Mouse (Mus musculus) C2C12 (cell line): Measurements from ENCODE around the gene Ntn3. TPM values are rescaled to one million over a fixed set of nuclear protein-coding genes. Genes with fewer than 3 reads are reported as not detected.

ENCODE experiments used
- H3K27me3 ChIP-seq: one replicate; pipeline ENCODE4 v1.6.1; 2011; ENCODE audit not compliant: control insufficient read depth, insufficient read depth, insufficient read length
- H3K36me3 ChIP-seq: one replicate; pipeline ENCODE4 v1.6.1; 2011; ENCODE audit not compliant: control insufficient read depth, insufficient read depth
- H3K4me3 ChIP-seq: one replicate; pipeline ENCODE4 v1.5.1; 2011; ENCODE audit warnings: mild to moderate bottlenecking, control low read depth; ENCODE audit not compliant: poor library complexity, insufficient read depth, severe bottlenecking
- H3K79me2 ChIP-seq: one replicate; pipeline ENCODE4 v1.6.1; 2011; ENCODE audit not compliant: control insufficient read depth, insufficient read depth
- H3K79me3 ChIP-seq: one replicate; pipeline ENCODE4 v1.6.1; 2011; ENCODE audit warnings: low read depth, control low read depth
- H3ac ChIP-seq: one replicate; pipeline ENCODE3; 2011; ENCODE audit warnings: low read depth; ENCODE audit not compliant: control insufficient read depth, insufficient read length
- CEBPB ChIP-seq: IDR thresholded peaks from one replicate; pipeline ENCODE4 v1.6.1; 2011; ENCODE audit warnings: low read depth, mild to moderate bottlenecking, control low read depth, moderate library complexity
- CTCF ChIP-seq: IDR thresholded peaks from one replicate; pipeline ENCODE4 v1.5.1; 2011; ENCODE audit not compliant: control insufficient read depth, insufficient read depth, insufficient read length
- FOSL1 ChIP-seq: IDR thresholded peaks from one replicate; pipeline ENCODE4 v1.8.0; 2011; ENCODE audit warnings: mild to moderate bottlenecking, low read length; ENCODE audit not compliant: poor library complexity, insufficient read depth, severe bottlenecking
- MAX ChIP-seq: IDR thresholded peaks from one replicate; pipeline ENCODE4 v1.6.1; 2011; ENCODE audit warnings: mild to moderate bottlenecking, control low read depth
- MYOD1 ChIP-seq: IDR thresholded peaks from one replicate; pipeline ENCODE4 v1.6.1; 2011; ENCODE audit warnings: low read depth; ENCODE audit not compliant: control insufficient read depth, insufficient read length
- MYOG ChIP-seq: IDR thresholded peaks from one replicate; pipeline ENCODE4 v1.6.1; 2011; ENCODE audit not compliant: control insufficient read depth, insufficient read length; ENCODE audit errors: extremely low read depth
- USF1 ChIP-seq: IDR thresholded peaks from one replicate; pipeline ENCODE4 v1.6.1; 2011; ENCODE audit warnings: low read depth, mild to moderate bottlenecking, control low read depth, moderate library complexity
- polyA plus RNA-seq: library from polyadenylated mRNA; unstranded; fragments of >200 nt; fragmentation: generic; extraction: Trizol; gene quantifications from one replicate; pipeline ENCODE4 v1.2.1, GENCODE M21; 2012; ENCODE audit warnings: missing spikeins

Ntn3 gene
- polyA plus RNA-seq, 1 experiment: 0.26 TPM

- no peaks in the 10 kb centered on the region for H3K79me2 ChIP-seq
- no peak overlapping the region for H3K4me3 ChIP-seq
Observed at GRCm38 (mm10) chr17:24209916-24210240, 547 bp upstream of the Ntn3 start.

DNA sequence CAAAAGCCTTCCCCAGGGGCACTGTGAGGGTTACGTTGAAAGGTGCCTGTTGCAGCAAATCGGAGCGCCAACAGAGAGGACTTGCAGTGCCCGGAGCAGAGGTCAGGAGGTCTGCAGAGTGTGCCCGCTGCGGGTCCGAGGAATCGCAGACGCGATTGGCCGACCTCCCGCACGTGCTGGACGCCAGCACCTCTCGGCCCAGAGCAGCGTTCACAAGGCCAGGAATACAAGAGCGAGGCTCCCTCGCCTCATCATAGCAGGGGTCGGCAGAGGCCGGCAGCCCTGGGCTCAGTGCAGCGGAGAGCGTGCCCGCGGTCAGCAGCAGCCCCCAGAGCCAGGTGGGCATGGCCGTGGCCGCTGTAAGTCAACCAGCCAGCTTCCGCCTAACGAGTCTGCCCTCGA lies 689 bp downstream of the Ntn3 start:
- Histone ChIP-seq H3K36me3 (no peaks in the 10 kb centered on the region), H3K79me2 (no peaks in the 10 kb centered on the region), H3K4me3 (no peak overlapping the region), H3K27me3 (no peaks in the 10 kb centered on the region), H3ac (no peak overlapping the region), H3K79me3 (no peaks in the 10 kb centered on the region)
- TF ChIP-seq FOSL1: no peak
- TF ChIP-seq MYOG: no peak
- no peak for TF ChIP-seq USF1
- TF ChIP-seq CTCF: no peak
- no peak for TF ChIP-seq CEBPB
- no peak for TF ChIP-seq MYOD1
- TF ChIP-seq MAX: no peak

More at GRCm38 (mm10) chr17:24209916-24210240, 547 bp upstream of the Ntn3 start:
- H3K36me3 ChIP-seq: no peaks in the 10 kb centered on the region
- TF ChIP-seq CTCF (no peak), FOSL1 (no peak), MYOG (no peak), USF1 (no peak), CEBPB (no peak), MYOD1 (no peak), MAX (no peak)
- no peak overlapping the region for H3ac ChIP-seq
- H3K27me3 ChIP-seq: no peaks in the 10 kb centered on the region
- H3K79me3 ChIP-seq: no peaks in the 10 kb centered on the region

DNA sequence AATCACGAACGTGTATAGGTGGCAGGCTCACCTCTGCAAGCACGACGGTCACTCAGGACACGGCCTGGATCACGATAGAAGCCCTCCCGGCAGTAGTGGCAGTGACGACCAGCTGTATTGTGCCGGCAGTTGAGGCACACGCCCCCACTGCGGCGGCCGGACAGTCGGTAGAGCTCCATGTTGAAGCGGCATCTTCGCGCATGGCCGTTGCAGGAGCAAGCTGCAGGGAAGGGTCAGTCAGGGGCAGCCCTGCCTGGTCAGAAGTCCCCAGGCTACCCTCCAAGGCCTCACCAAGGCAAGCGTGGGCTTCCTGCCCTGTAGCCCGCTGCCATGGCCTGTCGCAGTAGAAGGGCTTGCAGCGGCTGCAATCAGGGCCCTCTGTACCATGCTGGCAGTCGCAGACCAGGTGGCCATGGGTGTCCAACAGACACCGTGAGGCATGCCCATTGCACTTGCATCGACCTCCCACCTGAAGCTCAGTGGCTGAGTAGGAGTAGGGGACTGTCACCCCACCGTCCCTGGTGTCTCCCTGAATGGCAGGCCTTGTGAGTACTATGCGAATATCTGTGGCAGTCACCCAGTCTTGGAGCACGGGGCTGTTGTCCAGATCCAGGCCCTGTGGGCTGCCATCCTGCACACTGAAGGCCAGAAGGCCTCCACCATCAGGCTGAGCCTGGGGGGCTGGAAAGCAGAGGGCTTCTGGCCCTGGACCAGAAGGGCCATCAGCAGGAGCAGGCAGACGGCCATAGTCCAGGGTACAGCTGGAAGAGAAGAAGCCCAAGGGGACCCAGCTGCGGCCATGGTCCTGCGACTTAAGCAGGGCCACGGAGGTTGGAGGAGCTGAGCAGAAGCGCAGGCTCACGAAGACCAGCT lies 1.3 kb downstream of the Ntn3 start:
- Histone ChIP-seq H3K27me3 (no peaks in the 10 kb centered on the region), H3ac (no peak overlapping the region), H3K36me3 (no peaks in the 10 kb centered on the region), H3K79me3 (no peaks in the 10 kb centered on the region), H3K4me3 (no peak overlapping the region), H3K79me2 (no peaks in the 10 kb centered on the region)
- TF ChIP-seq MAX: no peak
- no peak for TF ChIP-seq CTCF
- no peak for TF ChIP-seq MYOD1
- no peak for TF ChIP-seq MYOG
- no peak for TF ChIP-seq USF1
- TF ChIP-seq FOSL1: no peak
- TF ChIP-seq CEBPB: no peak

DNA sequence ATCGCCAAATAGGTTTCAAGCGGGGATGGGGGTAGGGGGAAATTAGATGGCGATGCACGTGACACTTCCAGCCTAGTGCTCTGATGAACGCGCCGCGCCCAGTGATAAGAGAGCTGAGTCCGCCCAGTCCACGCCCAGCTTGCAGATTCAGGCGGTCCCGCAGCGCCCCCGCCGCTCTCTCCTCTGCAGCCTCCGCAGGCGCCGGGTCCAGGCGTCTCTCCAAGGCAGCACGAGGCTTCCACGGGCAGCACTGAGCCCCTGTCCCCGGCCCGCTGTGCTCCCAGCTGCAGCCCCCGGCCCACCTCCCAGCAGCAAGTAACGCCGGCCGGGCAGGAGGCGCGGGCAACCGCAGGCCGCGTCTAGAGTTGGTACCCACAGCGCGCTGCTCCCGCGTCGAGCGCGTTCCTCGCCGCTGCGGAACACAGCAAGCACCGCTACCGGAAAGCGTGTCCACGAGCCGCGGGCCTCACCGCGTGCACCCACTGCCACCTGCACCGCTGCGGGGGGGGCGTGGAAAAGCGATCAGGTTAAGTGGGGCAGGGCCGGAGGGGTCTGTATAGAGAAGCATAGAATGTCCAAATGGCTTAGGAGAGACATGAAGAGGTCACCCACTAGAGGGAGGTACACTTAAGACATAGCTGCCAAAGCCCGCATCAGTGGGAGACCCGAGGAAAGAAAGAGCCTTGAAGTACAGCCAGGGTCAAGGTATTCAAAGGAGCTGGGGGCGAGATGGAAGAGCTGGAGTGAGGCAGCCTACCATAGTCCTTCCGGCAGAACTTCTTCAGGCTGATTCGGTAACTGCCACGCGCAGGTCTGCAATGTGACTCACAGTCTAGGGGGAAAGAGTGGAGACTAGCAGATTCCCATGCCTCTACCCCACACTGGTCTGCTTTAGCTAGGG lies 2.6 kb downstream of the Ntn3 start:
- Histone ChIP-seq H3K79me3 (no peaks in the 10 kb centered on the region), H3ac (peak overlapping the region; percentile 42), H3K27me3 (no peaks in the 10 kb centered on the region), H3K79me2 (no peaks in the 10 kb centered on the region), H3K36me3 (no peaks in the 10 kb centered on the region), H3K4me3 (no peak overlapping the region)
- no peak for TF ChIP-seq USF1
- TF ChIP-seq MAX: no peak
- TF ChIP-seq CEBPB: no peak
- TF ChIP-seq FOSL1: no peak

DNA sequence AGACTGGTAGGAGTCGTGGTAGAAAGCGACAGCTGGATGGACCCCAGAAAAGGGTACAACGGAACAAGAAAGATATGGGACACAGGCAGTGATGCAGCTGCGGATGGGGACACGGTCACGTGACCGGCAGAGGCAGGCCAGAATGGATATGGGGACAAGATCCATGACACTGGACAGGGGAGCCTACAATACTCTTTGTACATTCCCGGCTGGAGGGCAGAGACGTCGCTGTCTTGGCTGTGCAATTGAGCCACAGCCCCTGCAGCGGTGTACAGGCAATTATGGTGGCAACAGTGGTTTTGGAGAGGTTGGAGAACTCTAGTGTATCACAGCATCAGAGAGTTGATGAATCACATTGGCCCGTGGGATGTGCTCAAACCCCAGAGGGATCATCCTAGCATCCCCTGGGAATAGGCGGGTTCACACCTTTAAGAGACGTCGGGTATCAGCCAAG lies 3.4 kb downstream of the Ntn3 start:
- Histone ChIP-seq H3K79me2 (no peaks in the 10 kb centered on the region), H3K27me3 (no peaks in the 10 kb centered on the region), H3K4me3 (peak overlapping the region; percentile 18), H3ac (peak overlapping the region; percentile 61), H3K79me3 (no peaks in the 10 kb centered on the region), H3K36me3 (no peaks in the 10 kb centered on the region)
- no peak for TF ChIP-seq CTCF
- peak; percentile 95 for TF ChIP-seq USF1
- no peak for TF ChIP-seq MAX
